Mouse (Mus musculus) kidney, adult 2 months (tissue): Measurements from ENCODE around the gene Mbd3l1. TPM values are rescaled to one million over a fixed set of nuclear protein-coding genes. Genes with fewer than 3 reads are reported as not detected.

ENCODE experiments used
- DNase-seq: peaks from one replicate; pipeline ENCODE4 v3.0.0; 2021
- H3K27ac ChIP-seq: fragments of 200-500 bp; 2 replicates; pipeline ENCODE4 v1.5.1; 2012; ENCODE audit warnings: low read depth, low read length, control low read depth, inconsistent platforms; ENCODE audit not compliant: insufficient read depth
- H3K27me3 ChIP-seq: fragments of 200-500 bp; replicated peaks from 2 replicates; pipeline ENCODE4 v1.6.1; 2012; ENCODE audit warnings: mild to moderate bottlenecking, moderate library complexity, low read length, inconsistent platforms; ENCODE audit not compliant: control insufficient read depth, insufficient read depth
- H3K36me3 ChIP-seq: fragments of 200-500 bp; 2 replicates; pipeline ENCODE4 v1.6.1; 2012; ENCODE audit warnings: mild to moderate bottlenecking, moderate library complexity, low read length, inconsistent platforms; ENCODE audit not compliant: control insufficient read depth, insufficient read depth
- H3K4me1 ChIP-seq: fragments of 200-500 bp; 2 replicates; pipeline ENCODE4 v1.6.1; 2011; ENCODE audit warnings: low read length; ENCODE audit not compliant: control insufficient read depth, insufficient read depth
- H3K4me3 ChIP-seq: fragments of 200-500 bp; 2 replicates; pipeline ENCODE4 v1.5.1; 2011; ENCODE audit warnings: mild to moderate bottlenecking, low read depth, low read length, control low read depth; ENCODE audit not compliant: insufficient read depth
- CTCF ChIP-seq: fragments of 200-500 bp; conservative IDR thresholded peaks from 2 replicates; pipeline ENCODE4 v1.5.1; 2011; ENCODE audit warnings: low read depth, mild to moderate bottlenecking, control low read depth, low read length, moderate library complexity, mixed read lengths; ENCODE audit not compliant: insufficient read depth, insufficient read length
- POLR2A ChIP-seq: fragments of 200-500 bp; IDR thresholded peaks from one replicate; pipeline ENCODE4 v1.6.1; 2011; ENCODE audit warnings: low read depth, low read length, control low read depth
- WGBS: fragments of 180-500 bp; shearing (Covaris S2); methylation state at CpG from one replicate; pipeline ENCODE4 v1.1.7; 2018; 5-methylcytosine and 5-hydroxymethylcytosine counted together
- polyA plus RNA-seq: library from polyadenylated mRNA; depleted of rRNA; stranded (reverse); fragments of >200 nt; gene quantifications from 2 replicates; pipeline ENCODE4 v1.2.3, GENCODE M21; 2012; rRNA removed

Gene Mbd3l1
- polyA plus RNA-seq, 1 experiment = not detected

GRCm38 (mm10) chr9:18508098-18508497, 29.9 kb downstream of the Mbd3l1 start:
- Histone ChIP-seq H3K36me3 (no peaks in the 10 kb centered on the region), H3K27ac (no peak overlapping the region), H3K27me3 (no peaks in the 10 kb centered on the region), H3K4me3 (no peak overlapping the region), H3K4me1 (no peaks in the 10 kb centered on the region)
- WGBS = 37% methylated on average over 2 of the region's 2 CpGs
- TF ChIP-seq POLR2A (no peak), CTCF (no peak)
- DNase-seq = no peak

Other genes starting within 250 kb of the Mbd3l1 start
- 28.7 and 31.9 TPM in 2 replicates for gene Chordc1, start 186.2 kb upstream of the Mbd3l1 start, polyA plus RNA-seq
- gene Naalad2, start 75.4 kb upstream of the Mbd3l1 start, polyA plus RNA-seq = 1.0 and 1.6 TPM in 2 replicates
- not detected in 2 replicates for gene Ubtfl1, start 73.9 kb upstream of the Mbd3l1 start, polyA plus RNA-seq
- not detected in 2 replicates for gene Mbd3l2, start 47.7 kb upstream of the Mbd3l1 start, polyA plus RNA-seq
- gene Zfp558, start 91 bp upstream of the Mbd3l1 start, polyA plus RNA-seq = 0.23 and 0.44 TPM in 2 replicates
- 0.09 and 0.12 TPM in 2 replicates for gene Muc16, start 196.2 kb downstream of the Mbd3l1 start, polyA plus RNA-seq